Mouse (Mus musculus) brown adipose tissue, adult 24 weeks (tissue): ENCODE data around the gene Rcor1. TPM values are rescaled to one million over a fixed set of nuclear protein-coding genes. Genes with fewer than 3 reads are reported as not detected.
A peak's percentile ranks its signal among the peaks of the same experiment; 100 is the strongest.

ENCODE experiments used
- H3K27ac ChIP-seq: fragments of 200-500 bp; replicated peaks from 2 replicates; pipeline ENCODE4 v1.5.1; 2012; ENCODE audit warnings: low read depth, mild to moderate bottlenecking, low read length
- H3K4me1 ChIP-seq: fragments of 200-500 bp; 2 replicates; pipeline ENCODE4 v1.6.1; 2012; ENCODE audit warnings: low read length, mixed read lengths; ENCODE audit not compliant: control insufficient read depth, insufficient read depth, insufficient read length
- H3K4me3 ChIP-seq: fragments of 200-500 bp; 2 replicates; pipeline ENCODE4 v1.5.1; 2012; ENCODE audit warnings: low read depth, mild to moderate bottlenecking, low read length, moderate library complexity; ENCODE audit not compliant: insufficient read depth
- polyA plus RNA-seq: library from polyadenylated mRNA; stranded (reverse); fragments of >200 nt; gene quantifications from 2 replicates; pipeline ENCODE4 v1.2.4, GENCODE M21; 2012; ENCODE audit not compliant: missing spikeins, insufficient read depth, insufficient read length

Gene Rcor1
- polyA plus RNA-seq, 1 experiment, result 9.7 TPM

- no peak overlapping the region for H3K27ac ChIP-seq
- H3K4me3 ChIP-seq, result no peak overlapping the region
- H3K4me1 ChIP-seq, result peaks cover 2% of the 10 kb centered on the region; the same call in 1 of the 2 replicates
Measured at GRCm38 (mm10) chr12:111151422-111152156, 112.4 kb downstream of the Rcor1 start.

GRCm38 (mm10) chr12:111152579-111152978, 113.4 kb downstream of the Rcor1 start:
- Histone ChIP-seq H3K4me3 (no peak overlapping the region), H3K4me1 (peaks cover 2% of the 10 kb centered on the region; the same call in 1 of the 2 replicates), H3K27ac (no peak overlapping the region)

GRCm38 (mm10) chr12:111152981-111153710, 114.0 kb downstream of the Rcor1 start:
- no peak overlapping the region for H3K4me3 ChIP-seq
- no peak overlapping the region for H3K27ac ChIP-seq
- H3K4me1 ChIP-seq, result peaks cover 2% of the 10 kb centered on the region; the same call in 1 of the 2 replicates

- H3K4me1 ChIP-seq, result peaks cover 2% of the 10 kb centered on the region; the same call in 1 of the 2 replicates
- H3K27ac ChIP-seq, result no peak overlapping the region
- H3K4me3 ChIP-seq, result no peak overlapping the region
Measured at GRCm38 (mm10) chr12:111153946-111154345, 114.8 kb downstream of the Rcor1 start.

GRCm38 (mm10) chr12:111154641-111155040, 115.5 kb downstream of the Rcor1 start:
- H3K4me1 ChIP-seq, result peaks cover 2% of the 10 kb centered on the region; the same call in 1 of the 2 replicates
- no peak overlapping the region for H3K4me3 ChIP-seq
- no peak overlapping the region for H3K27ac ChIP-seq

GRCm38 (mm10) chr12:111155756-111156155, 116.6 kb downstream of the Rcor1 start:
- Histone ChIP-seq H3K4me1 (peaks cover 2% of the 10 kb centered on the region; the same call in 1 of the 2 replicates), H3K27ac (no peak overlapping the region), H3K4me3 (no peak overlapping the region)

GRCm38 (mm10) chr12:111159659-111160428, 120.7 kb downstream of the Rcor1 start:
- 0 out of 2 replicates have a peak overlapping the region, but pooled peaks have one; percentile 39 for H3K27ac ChIP-seq
- no peak overlapping the region for H3K4me3 ChIP-seq
- H3K4me1 ChIP-seq, result no peaks in the 10 kb centered on the region; the same call in 1 of the 2 replicates

- H3K27ac ChIP-seq, result no peak overlapping the region
- no peaks in the 10 kb centered on the region; the same call in 1 of the 2 replicates for H3K4me1 ChIP-seq
- no peak overlapping the region for H3K4me3 ChIP-seq
Measured at GRCm38 (mm10) chr12:111160871-111161270, 121.7 kb downstream of the Rcor1 start.

GRCm38 (mm10) chr12:111161943-111162311, 122.8 kb downstream of the Rcor1 start:
- no peak overlapping the region for H3K4me3 ChIP-seq
- H3K27ac ChIP-seq, result no peak overlapping the region
- no peaks in the 10 kb centered on the region; the same call in 1 of the 2 replicates for H3K4me1 ChIP-seq

GRCm38 (mm10) chr12:111162312-111163061, 123.3 kb downstream of the Rcor1 start:
- Histone ChIP-seq H3K4me3 (peak overlapping the region; percentile 40), H3K27ac (no peak overlapping the region), H3K4me1 (no peaks in the 10 kb centered on the region; the same call in 1 of the 2 replicates)

- Histone ChIP-seq H3K4me3 (peak overlapping the region; percentile 41), H3K27ac (no peak overlapping the region), H3K4me1 (no peaks in the 10 kb centered on the region; the same call in 1 of the 2 replicates)
Measured at GRCm38 (mm10) chr12:111164310-111164751, 125.2 kb downstream of the Rcor1 start.

GRCm38 (mm10) chr12:111165146-111165812, 126.1 kb downstream of the Rcor1 start:
- H3K27ac ChIP-seq, result peak overlapping the region; percentile 90
- peak overlapping the region; percentile 58 for H3K4me3 ChIP-seq
- no peaks in the 10 kb centered on the region; the same call in 1 of the 2 replicates for H3K4me1 ChIP-seq
